Mouse (Mus musculus) embryonic facial prominence, embryonic 13.5 days (tissue): Measurements from ENCODE around the gene Nme8. TPM values are rescaled to one million over a fixed set of nuclear protein-coding genes. Genes with fewer than 3 reads are reported as not detected.

ENCODE experiments used
- ATAC-seq: fragments of 200-750 bp; cut with Nextera tagmentation; 2 replicates; pipeline ENCODE4 v1.8.0; 2017; ENCODE audit warnings: low read depth; ENCODE audit not compliant: insufficient number of reproducible peaks, insufficient read depth, low FRiP score, low TSS enrichment
- H3K27ac ChIP-seq: fragments of 300-500 bp; sonication (generic); 2 replicates; pipeline ENCODE4 v1.5.1; 2015; ENCODE audit warnings: moderate library complexity, mild to moderate bottlenecking, inconsistent platforms
- H3K27me3 ChIP-seq: fragments of 300-500 bp; sonication (generic); 2 replicates; pipeline ENCODE4 v1.6.1; 2015; ENCODE audit warnings: mild to moderate bottlenecking, inconsistent platforms
- H3K36me3 ChIP-seq: fragments of 300-500 bp; sonication (generic); 2 replicates; pipeline ENCODE4 v1.6.1; 2015; ENCODE audit warnings: mild to moderate bottlenecking, inconsistent platforms
- H3K4me1 ChIP-seq: fragments of 300-500 bp; sonication (generic); 2 replicates; pipeline ENCODE4 v1.6.1; 2015; ENCODE audit warnings: inconsistent platforms
- H3K4me2 ChIP-seq: fragments of 300-500 bp; sonication (generic); 2 replicates; pipeline ENCODE4 v1.6.1; 2015; ENCODE audit warnings: moderate library complexity, mild to moderate bottlenecking, inconsistent platforms
- H3K4me3 ChIP-seq: fragments of 300-500 bp; sonication (generic); 2 replicates; pipeline ENCODE4 v1.5.1; 2015; ENCODE audit warnings: mild to moderate bottlenecking, inconsistent platforms
- H3K9ac ChIP-seq: fragments of 300-500 bp; sonication (generic); 2 replicates; pipeline ENCODE4 v1.6.1; 2015; ENCODE audit warnings: mild to moderate bottlenecking, inconsistent platforms
- H3K9me3 ChIP-seq: fragments of 300-500 bp; sonication (generic); 2 replicates; pipeline ENCODE4 v1.6.1; 2016; ENCODE audit warnings: inconsistent platforms
- WGBS: fragments of 180-500 bp; shearing (Covaris S2); methylation state at CpG from one replicate; pipeline ENCODE4 v1.1.7; 2015; ENCODE audit warnings: mixed read lengths; 5-methylcytosine and 5-hydroxymethylcytosine counted together
- polyA plus RNA-seq: library from polyadenylated mRNA; unstranded; fragments of >200 nt; fragmentation: Nextera tagmentation; extraction: Ambion mirVana; gene quantifications from 2 replicates; pipeline ENCODE4 v1.2.1, GENCODE M21; 2015

Nme8 gene
- polyA plus RNA-seq, 1 experiment from 2014 or later: not detected

GRCm38 (mm10) chr13:19689971-19690370 is 7.6 kb downstream of the Nme8 start:
- 46% methylated on average over 3 of the region's 3 CpGs for WGBS
- H3K4me1 ChIP-seq: no peaks in the 10 kb centered on the region
- no peak overlapping the region for H3K9ac ChIP-seq
- H3K27ac ChIP-seq: no peak overlapping the region
- no peak for ATAC-seq
- no peaks in the 10 kb centered on the region for H3K36me3 ChIP-seq
- no peaks in the 10 kb centered on the region for H3K27me3 ChIP-seq
- H3K4me3 ChIP-seq: no peak overlapping the region
- no peak overlapping the region for H3K4me2 ChIP-seq
- H3K9me3 ChIP-seq: no peaks in the 10 kb centered on the region

- Histone ChIP-seq H3K36me3 (no peaks in the 10 kb centered on the region), H3K4me1 (peaks cover 4% of the 10 kb centered on the region; the same call in 1 of the 2 replicates), H3K4me2 (no peak overlapping the region), H3K9me3 (no peaks in the 10 kb centered on the region), H3K27ac (no peak overlapping the region), H3K27me3 (no peaks in the 10 kb centered on the region), H3K4me3 (no peak overlapping the region), H3K9ac (no peak overlapping the region)
- WGBS: 50% methylated on average over 2 of the region's 2 CpGs
- no peak for ATAC-seq
These were observed 13.6 kb downstream of the Nme8 start for GRCm38 (mm10) chr13:19684007-19684406.

- no peak for ATAC-seq
- Histone ChIP-seq H3K4me3 (no peak overlapping the region), H3K4me2 (no peak overlapping the region), H3K9me3 (no peaks in the 10 kb centered on the region), H3K27me3 (no peaks in the 10 kb centered on the region), H3K9ac (no peak overlapping the region), H3K27ac (0 out of 2 replicates have a peak overlapping the region, but pooled peaks have one; percentile 22), H3K4me1 (peaks cover 4% of the 10 kb centered on the region; the same call in 1 of the 2 replicates), H3K36me3 (no peaks in the 10 kb centered on the region)
- 62% methylated on average over 8 of the region's 8 CpGs for WGBS
These were observed 14.5 kb downstream of the Nme8 start for GRCm38 (mm10) chr13:19682879-19683640.

GRCm38 (mm10) chr13:19674601-19675000 is 23.0 kb downstream of the Nme8 start:
- Histone ChIP-seq H3K4me3 (no peak overlapping the region), H3K9ac (no peak overlapping the region)
- no peak for ATAC-seq

GRCm38 (mm10) chr13:19674025-19674424 is 23.6 kb downstream of the Nme8 start:
- no peaks in the 10 kb centered on the region for H3K9me3 ChIP-seq
- H3K4me1 ChIP-seq: 0 out of 2 replicates have a peak, but pooled peaks cover 6% of the 10 kb centered on the region
- no peak overlapping the region for H3K9ac ChIP-seq
- no peak overlapping the region for H3K4me2 ChIP-seq
- no peak overlapping the region for H3K27ac ChIP-seq
- H3K36me3 ChIP-seq: no peaks in the 10 kb centered on the region
- no peak for ATAC-seq
- WGBS: 82% methylated on average over 3 of the region's 3 CpGs
- no peaks in the 10 kb centered on the region for H3K27me3 ChIP-seq
- H3K4me3 ChIP-seq: no peak overlapping the region

More at GRCm38 (mm10) chr13:19674601-19675000, 23.0 kb downstream of the Nme8 start:
- no peak overlapping the region for H3K4me2 ChIP-seq
- 0 out of 2 replicates have a peak, but pooled peaks cover 6% of the 10 kb centered on the region for H3K4me1 ChIP-seq
- H3K36me3 ChIP-seq: no peaks in the 10 kb centered on the region
- no peaks in the 10 kb centered on the region for H3K27me3 ChIP-seq
- H3K27ac ChIP-seq: no peak overlapping the region
- H3K9me3 ChIP-seq: no peaks in the 10 kb centered on the region

GRCm38 (mm10) chr13:19668355-19669140 is 29.0 kb downstream of the Nme8 start:
- ATAC-seq: no peak
- no peak overlapping the region for H3K27ac ChIP-seq
- H3K36me3 ChIP-seq: no peaks in the 10 kb centered on the region

GRCm38 (mm10) chr13:19652405-19652804 is 45.2 kb downstream of the Nme8 start:
- H3K4me2 ChIP-seq: no peak overlapping the region
- no peak overlapping the region for H3K9ac ChIP-seq
- 95% methylated on average over 2 of the region's 2 CpGs for WGBS
- no peaks in the 10 kb centered on the region for H3K9me3 ChIP-seq
- no peak overlapping the region for H3K4me3 ChIP-seq
- no peaks in the 10 kb centered on the region for H3K36me3 ChIP-seq
- ATAC-seq: no peak
- no peaks in the 10 kb centered on the region for H3K27me3 ChIP-seq
- H3K4me1 ChIP-seq: no peaks in the 10 kb centered on the region
- H3K27ac ChIP-seq: no peak overlapping the region

More at GRCm38 (mm10) chr13:19668355-19669140, 29.0 kb downstream of the Nme8 start:
- no peak overlapping the region for H3K9ac ChIP-seq
- no peaks in the 10 kb centered on the region for H3K9me3 ChIP-seq
- no peak overlapping the region for H3K4me2 ChIP-seq
- no peaks in the 10 kb centered on the region for H3K27me3 ChIP-seq
- no peaks in the 10 kb centered on the region for H3K4me1 ChIP-seq
- 61% methylated on average over 4 of the region's 4 CpGs for WGBS
- H3K4me3 ChIP-seq: no peak overlapping the region

- no peaks in the 10 kb centered on the region for H3K4me1 ChIP-seq
- 90% methylated on average over 2 of the region's 2 CpGs for WGBS
- no peaks in the 10 kb centered on the region for H3K27me3 ChIP-seq
- H3K27ac ChIP-seq: no peak overlapping the region
- no peak for ATAC-seq
- H3K4me2 ChIP-seq: no peak overlapping the region
- no peaks in the 10 kb centered on the region for H3K9me3 ChIP-seq
- no peaks in the 10 kb centered on the region for H3K36me3 ChIP-seq
- no peak overlapping the region for H3K4me3 ChIP-seq
- H3K9ac ChIP-seq: no peak overlapping the region
These were observed 47.8 kb downstream of the Nme8 start for GRCm38 (mm10) chr13:19649824-19650223.

- no peaks in the 10 kb centered on the region for H3K4me1 ChIP-seq
- H3K36me3 ChIP-seq: no peaks in the 10 kb centered on the region
- no peak for ATAC-seq
- no peaks in the 10 kb centered on the region for H3K9me3 ChIP-seq
- 72% methylated on average over 2 of the region's 2 CpGs for WGBS
- no peak overlapping the region for H3K4me3 ChIP-seq
- H3K27me3 ChIP-seq: no peaks in the 10 kb centered on the region
- H3K27ac ChIP-seq: no peak overlapping the region
- H3K4me2 ChIP-seq: no peak overlapping the region
- H3K9ac ChIP-seq: no peak overlapping the region
These were observed 53.4 kb downstream of the Nme8 start for GRCm38 (mm10) chr13:19644225-19644624.

GRCm38 (mm10) chr13:19643519-19643918 is 54.1 kb downstream of the Nme8 start:
- H3K9me3 ChIP-seq: no peaks in the 10 kb centered on the region
- H3K9ac ChIP-seq: no peak overlapping the region
- no peak for ATAC-seq
- no peak overlapping the region for H3K27ac ChIP-seq
- H3K4me1 ChIP-seq: no peaks in the 10 kb centered on the region
- H3K36me3 ChIP-seq: no peaks in the 10 kb centered on the region
- H3K27me3 ChIP-seq: no peaks in the 10 kb centered on the region
- WGBS: 64% methylated on average over 1 of the region's 1 CpGs
- no peak overlapping the region for H3K4me2 ChIP-seq
- H3K4me3 ChIP-seq: no peak overlapping the region

- no peaks in the 10 kb centered on the region for H3K27me3 ChIP-seq
- no peak for ATAC-seq
- no peaks in the 10 kb centered on the region for H3K36me3 ChIP-seq
- no peak overlapping the region for H3K4me3 ChIP-seq
- H3K4me2 ChIP-seq: no peak overlapping the region
- no peak overlapping the region for H3K27ac ChIP-seq
- H3K9ac ChIP-seq: no peak overlapping the region
- 66% methylated on average over 2 of the region's 2 CpGs for WGBS
- H3K9me3 ChIP-seq: no peaks in the 10 kb centered on the region
- no peaks in the 10 kb centered on the region for H3K4me1 ChIP-seq
These were observed 57.3 kb downstream of the Nme8 start for GRCm38 (mm10) chr13:19640203-19640851.
